Mouse (Mus musculus) ovary, postnatal 10 days (tissue): ENCODE measurements around the gene Zmynd15.
"Not testable (repeated sequence)": the region's sequence is repeated elsewhere in the genome, so short reads cannot be mapped to it uniquely, and the experiment has no call there.

Source experiments
- DNase-seq: peaks from one replicate; pipeline ENCODE4 v3.0.0; 2022; ENCODE audit warnings: low spot score

Gene Zmynd15

GRCm38 (mm10) chr11:70447373-70447772 is 11.9 kb upstream of the Zmynd15 start:
- no peak for DNase-seq

GRCm38 (mm10) chr11:70450926-70451325 is 8.3 kb upstream of the Zmynd15 start:
- DNase-seq, result no peak

GRCm38 (mm10) chr11:70451797-70452498 is 7.3 kb upstream of the Zmynd15 start, which contains the start of gene Med11:
Gene Med11, plus strand, starts transcription at chr11:70451919.
- DNase-seq, result peak; percentile 93

GRCm38 (mm10) chr11:70453261-70454044 is 5.8 kb upstream of the Zmynd15 start:
- no peak for DNase-seq

- peak; percentile 31 for DNase-seq
Measured at GRCm38 (mm10) chr11:70459601-70460101, 418 bp downstream of the Zmynd15 start, which contains the start of gene Cxcl16. Gene Cxcl16, minus strand, starts transcription at chr11:70459984.

GRCm38 (mm10) chr11:70463970-70464369 is 4.7 kb downstream of the Zmynd15 start:
- DNase-seq, result no peak

- DNase-seq, result no peak
Measured at GRCm38 (mm10) chr11:70465211-70465610, 6.0 kb downstream of the Zmynd15 start.

- DNase-seq, result no peak
Measured at GRCm38 (mm10) chr11:70465824-70466223, 6.6 kb downstream of the Zmynd15 start.

GRCm38 (mm10) chr11:70467902-70468619 is 8.8 kb downstream of the Zmynd15 start:
- DNase-seq, result no peak

- no peak for DNase-seq
Measured at GRCm38 (mm10) chr11:70469764-70470163, 10.5 kb downstream of the Zmynd15 start.

- DNase-seq, result no peak
Measured at GRCm38 (mm10) chr11:70472716-70473115, 13.5 kb downstream of the Zmynd15 start.

- DNase-seq, result not testable (repeated sequence)
Measured at GRCm38 (mm10) chr11:70473291-70473690, 14.1 kb downstream of the Zmynd15 start.

GRCm38 (mm10) chr11:70474872-70475534 is 15.8 kb downstream of the Zmynd15 start:
- no peak for DNase-seq

- DNase-seq, result no peak
Measured at GRCm38 (mm10) chr11:70485498-70485897, 26.3 kb downstream of the Zmynd15 start.

- DNase-seq, result no peak
Measured at GRCm38 (mm10) chr11:70487816-70488215, 28.6 kb downstream of the Zmynd15 start.

- DNase-seq, result no peak
Measured at GRCm38 (mm10) chr11:70489138-70489537, 29.9 kb downstream of the Zmynd15 start.

- DNase-seq, result no peak
Measured at GRCm38 (mm10) chr11:70489684-70490083, 30.5 kb downstream of the Zmynd15 start.

- no peak for DNase-seq
Measured at GRCm38 (mm10) chr11:70499566-70500475, 40.6 kb downstream of the Zmynd15 start.

GRCm38 (mm10) chr11:70500476-70500812 is 41.2 kb downstream of the Zmynd15 start:
- DNase-seq, result no peak

GRCm38 (mm10) chr11:70502018-70502417 is 42.8 kb downstream of the Zmynd15 start:
- no peak for DNase-seq

GRCm38 (mm10) chr11:70504970-70505369 is 45.7 kb downstream of the Zmynd15 start, which contains the start of gene Tm4sf5:
Gene Tm4sf5, plus strand, starts transcription at chr11:70505244.
- DNase-seq, result no peak
